Mouse (Mus musculus) thymus, adult 2 months (tissue): ENCODE data around the gene Fgfr2. TPM values are rescaled to one million over a fixed set of nuclear protein-coding genes. Genes with fewer than 3 reads are reported as not detected.

Experiments used
- DNase-seq: peaks from one replicate; pipeline ENCODE4 v3.0.0; 2021
- H3K27ac ChIP-seq: fragments of 200-500 bp; 2 replicates; pipeline ENCODE4 v1.5.1; 2012; ENCODE audit warnings: low read length, control low read depth; ENCODE audit not compliant: control insufficient read depth, insufficient read depth
- H3K27me3 ChIP-seq: fragments of 200-500 bp; 2 replicates; pipeline ENCODE4 v1.6.1; 2012; ENCODE audit warnings: mild to moderate bottlenecking, low read length, moderate library complexity, mixed read lengths; ENCODE audit not compliant: control insufficient read depth, insufficient read depth
- H3K36me3 ChIP-seq: fragments of 200-500 bp; 2 replicates; pipeline ENCODE4 v1.6.1; 2012; ENCODE audit warnings: mild to moderate bottlenecking, low read length, moderate library complexity; ENCODE audit not compliant: control insufficient read depth, insufficient read depth
- H3K4me1 ChIP-seq: fragments of 200-500 bp; replicated peaks from 2 replicates; pipeline ENCODE4 v1.6.1; 2012; ENCODE audit warnings: low read length; ENCODE audit not compliant: control insufficient read depth, insufficient read depth
- H3K4me3 ChIP-seq: fragments of 200-500 bp; 2 replicates; pipeline ENCODE4 v1.5.1; 2012; ENCODE audit warnings: mild to moderate bottlenecking, low read length, control low read depth, moderate library complexity; ENCODE audit not compliant: control insufficient read depth, insufficient read depth
- CTCF ChIP-seq: fragments of 200-500 bp; IDR thresholded peaks from 2 replicates; pipeline ENCODE4 v1.5.1; 2012; ENCODE audit warnings: mild to moderate bottlenecking, control low read depth, low read length, moderate library complexity, borderline replicate concordance; ENCODE audit not compliant: control insufficient read depth, poor library complexity, insufficient read depth; ENCODE audit errors: extremely low read depth
- POLR2A ChIP-seq: fragments of 200-500 bp; IDR thresholded peaks from 2 replicates; pipeline ENCODE4 v1.6.1; 2012; ENCODE audit warnings: mild to moderate bottlenecking, low read length, control low read depth, moderate library complexity; ENCODE audit not compliant: control insufficient read depth, poor library complexity, insufficient read depth; ENCODE audit errors: extremely low read depth
- WGBS: fragments of 180-500 bp; shearing (Covaris S2); methylation state at CpG from one replicate; pipeline ENCODE4 v1.1.7; 2018; 5-methylcytosine and 5-hydroxymethylcytosine counted together
- polyA plus RNA-seq: library from polyadenylated mRNA; depleted of rRNA; stranded (reverse); fragments of >200 nt; gene quantifications from 2 replicates; pipeline ENCODE4 v1.2.3, GENCODE M21; 2012

The Fgfr2 gene
- polyA plus RNA-seq, 1 experiment: 12.1 TPM

- Histone ChIP-seq H3K36me3 (no peaks in the 10 kb centered on the region), H3K27me3 (no peaks in the 10 kb centered on the region), H3K4me3 (no peak overlapping the region), H3K4me1 (peaks cover 2% of the 10 kb centered on the region; the same call in 1 of the 2 replicates), H3K27ac (no peak overlapping the region)
- 78% methylated on average over 5 of the region's 5 CpGs for WGBS
- DNase-seq: no peak
- TF ChIP-seq POLR2A (no peak), CTCF (no peak)
These were observed 2263.2 kb downstream of the Fgfr2 start for GRCm38 (mm10) chr7:130859926-130860325.

GRCm38 (mm10) chr7:130857973-130858372, 2265.2 kb downstream of the Fgfr2 start:
- H3K4me3 ChIP-seq: no peak overlapping the region
- peaks cover 2% of the 10 kb centered on the region; the same call in 1 of the 2 replicates for H3K4me1 ChIP-seq
- 17% methylated on average over 6 of the region's 6 CpGs for WGBS
- no peaks in the 10 kb centered on the region for H3K36me3 ChIP-seq
- no peak for DNase-seq
- H3K27ac ChIP-seq: no peak overlapping the region
- TF ChIP-seq CTCF: no peak
- TF ChIP-seq POLR2A: no peak
- no peaks in the 10 kb centered on the region for H3K27me3 ChIP-seq

- no peak for TF ChIP-seq CTCF
- TF ChIP-seq POLR2A: no peak
- H3K4me1 ChIP-seq: peaks cover 5% of the 10 kb centered on the region; the same call in 1 of the 2 replicates
- H3K36me3 ChIP-seq: no peaks in the 10 kb centered on the region
- H3K27ac ChIP-seq: no peak overlapping the region
- WGBS: 75% methylated on average over 3 of the region's 3 CpGs
- no peaks in the 10 kb centered on the region for H3K27me3 ChIP-seq
- no peak for DNase-seq
- no peak overlapping the region for H3K4me3 ChIP-seq
These were observed 2267.5 kb downstream of the Fgfr2 start for GRCm38 (mm10) chr7:130855681-130856080.

GRCm38 (mm10) chr7:130854684-130855292, 2268.4 kb downstream of the Fgfr2 start:
- Histone ChIP-seq H3K27ac (no peak overlapping the region), H3K4me3 (no peak overlapping the region), H3K4me1 (peaks cover 5% of the 10 kb centered on the region; the same call in 1 of the 2 replicates), H3K36me3 (no peaks in the 10 kb centered on the region), H3K27me3 (no peaks in the 10 kb centered on the region)
- 98% methylated on average over 4 of the region's 4 CpGs for WGBS
- TF ChIP-seq CTCF: no peak
- no peak for TF ChIP-seq POLR2A
- no peak for DNase-seq

- TF ChIP-seq CTCF: no peak
- no peak for TF ChIP-seq POLR2A
- WGBS: 51% methylated on average over 17 of the region's 17 CpGs
- no peaks in the 10 kb centered on the region for H3K36me3 ChIP-seq
- no peak overlapping the region for H3K4me3 ChIP-seq
- H3K27me3 ChIP-seq: no peaks in the 10 kb centered on the region
- peaks cover 6% of the 10 kb centered on the region for H3K4me1 ChIP-seq
- no peak overlapping the region for H3K27ac ChIP-seq
- peak; percentile 16 for DNase-seq
These were observed 2275.9 kb downstream of the Fgfr2 start for GRCm38 (mm10) chr7:130847164-130847718.

- Histone ChIP-seq H3K27ac (no peak overlapping the region), H3K36me3 (no peaks in the 10 kb centered on the region), H3K4me1 (0 out of 2 replicates have a peak, but pooled peaks cover 3% of the 10 kb centered on the region), H3K4me3 (no peak overlapping the region), H3K27me3 (no peaks in the 10 kb centered on the region)
- 71% methylated on average over 12 of the region's 12 CpGs for WGBS
- TF ChIP-seq CTCF (no peak), POLR2A (no peak)
- DNase-seq: no peak
These were observed 2283.6 kb downstream of the Fgfr2 start for GRCm38 (mm10) chr7:130839380-130840100.
